Mouse (Mus musculus): ENCODE measurements around the gene Samd10. TPM values are rescaled to one million over a fixed set of nuclear protein-coding genes. Genes with fewer than 3 reads are reported as not detected.

Samd10 gene
- polyA plus RNA-seq, 1 experiment from 2014 or later = 90.1 TPM

DNA sequence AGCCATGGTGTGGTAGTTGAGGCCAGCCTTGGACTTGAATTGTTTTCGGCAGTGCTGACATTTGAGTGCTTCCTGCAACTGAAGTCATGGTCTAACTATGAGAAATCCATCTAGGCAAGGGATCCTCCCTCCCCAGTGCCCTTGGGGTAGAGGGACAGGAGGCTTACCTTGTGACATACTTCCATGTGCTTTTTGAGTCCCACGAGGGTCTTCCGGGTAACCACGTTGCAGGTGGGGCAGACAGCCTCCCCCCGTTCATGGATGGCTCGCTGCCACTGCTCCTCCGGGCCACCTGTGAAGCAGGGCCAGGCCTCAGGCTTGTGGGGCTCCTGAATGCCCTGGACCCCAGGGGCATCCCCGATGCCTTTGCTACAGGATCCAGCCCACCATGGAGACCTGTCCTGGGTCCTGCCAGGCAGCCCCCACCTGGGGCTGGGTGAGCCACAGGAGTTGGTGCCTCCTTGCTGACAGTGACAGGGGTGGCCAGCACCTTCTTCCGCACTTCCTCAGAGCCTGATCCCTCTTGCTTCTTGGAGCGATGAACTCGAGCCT, 10.7 kb downstream of the Samd10 start:
- Histone ChIP-seq H3K4me3 (ENCODE audit: low read depth, low read length) (no peak overlapping the region), H3K27ac (ENCODE audit: low read depth, low read length) (no peak overlapping the region), H3K9me3 (ENCODE audit: control insufficient read depth, low read length) (no peaks in the 10 kb centered on the region), H3K4me1 (ENCODE audit: control insufficient read depth, insufficient read depth, low read length) (peaks cover 12% of the 10 kb centered on the region), H3K4me2 (ENCODE audit: low read depth) (no peak overlapping the region), H3K27me3 (ENCODE audit: control insufficient read depth, insufficient read depth, low read length) (no peaks in the 10 kb centered on the region), H3K9ac (ENCODE audit: low read length) (no peak overlapping the region), H3K36me3 (ENCODE audit: control insufficient read depth, insufficient read depth, low read length) (peaks cover 26% of the 10 kb centered on the region)
- ATAC-seq (ENCODE audit: insufficient read depth, low FRiP score, low TSS enrichment) = no peak
- 89% methylated on average over 11 of the region's 11 CpGs for WGBS
- DNase-seq (ENCODE audit: low spot score) = no peak

DNA sequence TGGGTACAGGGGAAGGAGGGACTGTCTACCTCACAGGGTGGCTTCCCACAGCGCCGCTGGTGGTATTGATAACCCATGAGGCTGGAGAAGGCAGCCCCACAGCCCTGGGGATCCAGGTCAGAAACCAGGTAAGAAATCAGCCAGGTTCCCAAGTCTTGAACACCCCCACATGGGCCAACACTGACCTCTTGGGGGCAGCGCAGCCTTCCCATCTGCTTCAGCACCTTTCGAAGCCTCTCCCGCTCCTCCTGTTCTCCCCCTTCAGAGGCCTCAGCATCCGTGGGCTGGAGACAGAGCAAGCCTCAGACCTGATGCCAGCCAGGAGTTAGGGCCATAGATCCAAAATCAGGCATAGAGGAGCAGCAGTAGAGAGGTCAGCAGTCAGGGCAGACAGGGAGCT, 11.2 kb downstream of the Samd10 start:
- H3K4me1 ChIP-seq (ENCODE audit: control insufficient read depth, insufficient read depth, low read length) = peaks cover 9% of the 10 kb centered on the region; the same call in 1 of the 2 replicates
- ATAC-seq (ENCODE audit: insufficient read depth, low FRiP score, low TSS enrichment) (no peak), DNase-seq (ENCODE audit: low spot score) (no peak)
- no peaks in the 10 kb centered on the region for H3K27me3 ChIP-seq (ENCODE audit: control insufficient read depth, insufficient read depth, low read length)
- H3K27ac ChIP-seq (ENCODE audit: low read depth, low read length) = no peak overlapping the region
- no peak overlapping the region for H3K4me3 ChIP-seq (ENCODE audit: low read depth, low read length)
- H3K4me2 ChIP-seq (ENCODE audit: low read depth) = no peak overlapping the region
- H3K36me3 ChIP-seq (ENCODE audit: control insufficient read depth, insufficient read depth, low read length) = peaks cover 26% of the 10 kb centered on the region
- no peak overlapping the region for H3K9ac ChIP-seq (ENCODE audit: low read length)
- H3K9me3 ChIP-seq (ENCODE audit: control insufficient read depth, low read length) = no peaks in the 10 kb centered on the region
- WGBS = 87% methylated on average over 6 of the region's 6 CpGs

DNA sequence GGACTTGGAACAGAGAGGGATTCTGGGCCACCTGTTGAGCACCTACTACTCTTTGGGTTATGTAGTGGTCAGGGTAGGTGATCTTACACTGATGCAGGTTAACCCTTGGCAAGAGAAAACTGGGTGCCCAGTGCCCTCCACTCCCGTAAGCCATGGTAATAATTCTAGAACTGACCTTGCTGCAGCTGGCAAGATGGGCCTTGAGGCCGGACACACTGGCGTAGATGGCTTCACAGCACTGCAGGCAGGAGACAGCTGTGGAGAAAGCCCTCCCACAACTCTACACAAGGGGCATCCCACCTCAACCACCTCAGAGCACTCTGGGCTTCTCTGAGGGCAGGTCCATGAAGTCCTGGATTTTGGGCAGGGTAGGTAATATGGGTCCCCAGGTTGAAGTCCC, 12.9 kb downstream of the Samd10 start:
- Histone ChIP-seq H3K4me1 (ENCODE audit: control insufficient read depth, insufficient read depth, low read length) (peaks cover 5% of the 10 kb centered on the region; the same call in 1 of the 2 replicates), H3K4me3 (ENCODE audit: low read depth, low read length) (no peak overlapping the region), H3K27ac (ENCODE audit: low read depth, low read length) (no peak overlapping the region), H3K4me2 (ENCODE audit: low read depth) (no peak overlapping the region), H3K27me3 (ENCODE audit: control insufficient read depth, insufficient read depth, low read length) (no peaks in the 10 kb centered on the region), H3K36me3 (ENCODE audit: control insufficient read depth, insufficient read depth, low read length) (peaks cover 26% of the 10 kb centered on the region), H3K9me3 (ENCODE audit: control insufficient read depth, low read length) (no peaks in the 10 kb centered on the region), H3K9ac (ENCODE audit: low read length) (no peak overlapping the region)
- DNase-seq (ENCODE audit: low spot score) (no peak), ATAC-seq (ENCODE audit: insufficient read depth, low FRiP score, low TSS enrichment) (no peak)
- 95% methylated on average over 3 of the region's 3 CpGs for whole genome bisulfite sequencing

DNA sequence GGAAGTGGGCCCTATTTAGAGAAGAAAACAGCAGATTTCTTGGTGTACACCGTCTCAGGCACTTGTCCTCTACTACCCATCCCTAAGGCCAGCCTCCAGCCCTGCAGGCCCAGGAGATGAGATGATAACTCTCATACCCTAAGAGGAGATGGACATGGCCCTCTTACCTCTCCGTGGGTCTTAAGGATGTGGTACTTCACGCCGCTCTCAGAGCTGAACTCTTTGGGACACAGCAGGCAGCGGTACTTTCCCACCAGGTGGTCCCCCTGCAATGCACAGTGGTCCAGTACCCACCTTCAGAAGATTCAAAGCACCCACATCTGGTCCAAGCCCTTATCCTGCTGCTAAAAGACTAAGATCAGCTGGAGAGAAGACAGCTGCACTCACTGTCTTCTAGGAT, 13.5 kb downstream of the Samd10 start:
- 85% methylated on average over 5 of the region's 5 CpGs for WGBS

DNA sequence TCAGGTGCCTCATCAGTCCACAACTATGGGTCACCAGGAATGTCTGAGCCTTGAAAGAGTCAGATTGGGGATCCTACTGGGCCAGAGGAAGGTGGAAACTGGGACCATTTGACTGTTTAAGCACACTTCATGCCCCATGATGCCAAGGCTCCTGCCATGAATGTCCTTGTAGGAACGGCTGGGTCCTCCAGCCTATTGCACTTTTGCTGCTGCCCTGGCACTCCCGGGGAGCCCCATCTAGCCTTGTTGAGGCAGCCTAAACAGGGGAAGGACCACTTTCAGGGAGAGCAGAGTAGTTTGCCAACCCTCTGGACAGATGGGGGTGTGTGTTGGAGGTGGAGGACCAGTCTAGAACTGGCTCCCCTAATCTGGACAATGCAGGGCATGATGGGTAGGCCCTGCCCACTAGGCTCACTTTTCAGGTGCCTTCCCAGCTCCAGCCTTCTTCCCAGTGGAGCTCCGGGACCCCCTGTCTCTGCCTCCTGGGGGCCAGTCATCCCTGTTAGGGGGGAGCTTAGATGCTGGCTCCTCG, 14.5 kb downstream of the Samd10 start, which contains the start of gene Uckl1:
TSS of gene Uckl1 (minus strand) at position 482 of the 532 bp plus-strand sequence.
- H3K27me3 ChIP-seq (ENCODE audit: control insufficient read depth, insufficient read depth, low read length) = no peaks in the 10 kb centered on the region
- DNase-seq (ENCODE audit: low spot score) (no peak), ATAC-seq (ENCODE audit: insufficient read depth, low FRiP score, low TSS enrichment) (no peak)
- H3K4me2 ChIP-seq (ENCODE audit: low read depth) = no peak within 1 kb of the TSS
- WGBS = 95% methylated on average over 4 of the region's 4 CpGs
- H3K4me1 ChIP-seq (ENCODE audit: control insufficient read depth, insufficient read depth, low read length) = 0 out of 2 replicates have a peak, but pooled peaks cover 12% of the 10 kb centered on the region
- no peaks in the 10 kb centered on the region for H3K9me3 ChIP-seq (ENCODE audit: control insufficient read depth, low read length)
- no peak within 1 kb of the TSS for H3K27ac ChIP-seq (ENCODE audit: low read depth, low read length)
- H3K9ac ChIP-seq (ENCODE audit: low read length) = no peak within 1 kb of the TSS
- peaks cover 25% of the 10 kb centered on the region for H3K36me3 ChIP-seq (ENCODE audit: control insufficient read depth, insufficient read depth, low read length)
- H3K4me3 ChIP-seq (ENCODE audit: low read depth, low read length) = no peak within 1 kb of the TSS

More for the DNA sequence above, 13.5 kb downstream of the Samd10 start:
- H3K4me1 ChIP-seq (ENCODE audit: control insufficient read depth, insufficient read depth, low read length) = 0 out of 2 replicates have a peak, but pooled peaks cover 7% of the 10 kb centered on the region
- H3K9me3 ChIP-seq (ENCODE audit: control insufficient read depth, low read length) = no peaks in the 10 kb centered on the region
- H3K4me2 ChIP-seq (ENCODE audit: low read depth) = no peak overlapping the region
- H3K27me3 ChIP-seq (ENCODE audit: control insufficient read depth, insufficient read depth, low read length) = no peaks in the 10 kb centered on the region
- H3K36me3 ChIP-seq (ENCODE audit: control insufficient read depth, insufficient read depth, low read length) = peaks cover 26% of the 10 kb centered on the region
- no peak overlapping the region for H3K27ac ChIP-seq (ENCODE audit: low read depth, low read length)
- DNase-seq (ENCODE audit: low spot score) (no peak), ATAC-seq (ENCODE audit: insufficient read depth, low FRiP score, low TSS enrichment) (no peak)
- H3K4me3 ChIP-seq (ENCODE audit: low read depth, low read length) = no peak overlapping the region
- H3K9ac ChIP-seq (ENCODE audit: low read length) = no peak overlapping the region

DNA sequence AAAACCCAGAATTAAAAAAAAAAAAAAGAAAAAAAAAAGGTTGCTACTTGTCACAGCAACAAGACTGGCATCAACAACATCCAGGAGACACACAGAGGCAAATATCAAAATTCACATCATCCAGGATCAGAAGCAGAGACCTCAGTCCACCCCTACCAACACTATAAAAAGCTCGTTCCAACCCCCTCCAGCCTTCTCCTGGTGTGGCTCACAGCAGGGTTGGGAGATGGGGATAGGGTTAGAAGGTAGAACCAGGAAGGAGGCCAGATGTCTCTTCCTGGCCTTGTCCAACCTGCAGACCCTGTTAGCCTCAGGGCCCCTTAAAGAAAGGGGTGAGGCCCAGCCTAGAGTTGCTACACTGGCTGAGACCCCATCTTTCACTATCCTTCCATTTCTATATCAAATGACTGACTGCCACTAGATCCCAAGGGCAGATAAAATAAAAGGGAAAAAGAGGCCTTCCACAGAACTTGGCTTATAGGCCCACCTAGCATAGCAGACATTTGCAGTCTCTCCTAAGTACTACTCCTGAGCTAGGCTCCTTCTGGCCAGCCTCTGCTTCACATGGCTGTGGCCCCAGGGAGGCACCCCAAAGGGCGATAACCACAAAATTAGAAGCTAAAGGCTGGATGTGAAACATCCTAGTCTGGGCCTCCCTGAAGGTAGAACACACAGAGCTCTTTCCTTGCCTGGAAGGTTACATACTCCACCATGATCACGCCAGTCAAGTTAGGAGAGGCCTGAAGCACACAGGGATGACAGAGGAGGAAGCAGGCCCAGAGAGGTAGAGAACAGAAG, 15.4 kb downstream of the Samd10 start:
- Histone ChIP-seq H3K27ac (ENCODE audit: low read depth, low read length) (no peak overlapping the region), H3K4me2 (ENCODE audit: low read depth) (no peak overlapping the region), H3K36me3 (ENCODE audit: control insufficient read depth, insufficient read depth, low read length) (peaks cover 19% of the 10 kb centered on the region), H3K4me1 (ENCODE audit: control insufficient read depth, insufficient read depth, low read length) (0 out of 2 replicates have a peak, but pooled peaks cover 12% of the 10 kb centered on the region), H3K4me3 (ENCODE audit: low read depth, low read length) (no peak overlapping the region), H3K9ac (ENCODE audit: low read length) (no peak overlapping the region), H3K27me3 (ENCODE audit: control insufficient read depth, insufficient read depth, low read length) (no peaks in the 10 kb centered on the region), H3K9me3 (ENCODE audit: control insufficient read depth, low read length) (no peaks in the 10 kb centered on the region)
- 79% methylated on average over 3 of the region's 3 CpGs for WGBS
- DNase-seq (ENCODE audit: low spot score) (no peak), ATAC-seq (ENCODE audit: insufficient read depth, low FRiP score, low TSS enrichment) (no peak)

DNA sequence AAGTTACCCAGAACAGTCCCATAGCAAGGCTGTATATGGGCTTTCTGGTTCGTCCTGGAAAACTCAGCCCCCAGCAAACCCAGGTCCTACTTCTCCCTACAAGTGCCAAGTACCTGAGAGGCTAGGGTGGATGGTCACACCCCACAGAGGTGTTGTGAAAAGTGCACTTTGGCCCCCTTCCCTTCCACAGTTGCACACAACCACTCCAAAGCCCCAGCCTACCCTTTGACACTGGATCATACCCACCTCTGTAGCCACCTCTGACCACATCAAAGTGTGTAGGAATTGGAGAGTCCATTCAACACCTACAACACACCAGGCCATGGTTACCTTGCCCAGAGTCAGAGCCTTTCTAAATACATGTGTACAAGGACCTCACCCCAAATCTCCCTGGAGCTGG, 16.1 kb downstream of the Samd10 start:
- Histone ChIP-seq H3K27me3 (ENCODE audit: control insufficient read depth, insufficient read depth, low read length) (no peaks in the 10 kb centered on the region), H3K9me3 (ENCODE audit: control insufficient read depth, low read length) (no peaks in the 10 kb centered on the region), H3K36me3 (ENCODE audit: control insufficient read depth, insufficient read depth, low read length) (peaks cover 19% of the 10 kb centered on the region), H3K27ac (ENCODE audit: low read depth, low read length) (no peak overlapping the region), H3K4me2 (ENCODE audit: low read depth) (no peak overlapping the region), H3K9ac (ENCODE audit: low read length) (no peak overlapping the region), H3K4me1 (ENCODE audit: control insufficient read depth, insufficient read depth, low read length) (0 out of 2 replicates have a peak, but pooled peaks cover 12% of the 10 kb centered on the region), H3K4me3 (ENCODE audit: low read depth, low read length) (no peak overlapping the region)
- WGBS = 95% methylated on average over 1 of the region's 1 CpGs
- DNase-seq (ENCODE audit: low spot score) = no peak
- no peak for ATAC-seq (ENCODE audit: insufficient read depth, low FRiP score, low TSS enrichment)

DNA sequence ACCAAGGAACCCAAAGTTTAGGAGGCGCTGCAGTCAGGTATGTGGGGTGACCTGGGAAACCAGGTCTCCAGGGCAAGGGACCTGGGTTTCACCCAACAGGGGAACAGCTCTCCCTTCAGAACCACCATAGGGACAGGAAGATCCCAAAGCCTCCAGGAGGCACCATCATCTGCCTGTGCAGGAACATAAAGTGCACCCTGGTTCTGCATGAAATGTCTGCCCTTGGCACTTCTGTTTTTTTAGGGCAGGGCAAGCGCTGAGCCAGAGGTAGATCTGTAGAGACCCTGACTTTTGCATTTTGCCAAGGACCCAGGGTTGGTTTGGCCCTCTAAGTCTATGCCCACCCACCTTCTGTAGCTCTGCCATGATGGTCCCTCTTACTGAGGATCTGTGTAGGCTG, 16.7 kb downstream of the Samd10 start:
- DNase-seq (ENCODE audit: low spot score) (no peak), ATAC-seq (ENCODE audit: insufficient read depth, low FRiP score, low TSS enrichment) (no peak)
- no peak overlapping the region for H3K9ac ChIP-seq (ENCODE audit: low read length)
- H3K4me1 ChIP-seq (ENCODE audit: control insufficient read depth, insufficient read depth, low read length) = 0 out of 2 replicates have a peak, but pooled peaks cover 12% of the 10 kb centered on the region
- H3K4me3 ChIP-seq (ENCODE audit: low read depth, low read length) = no peak overlapping the region
- peak overlapping the region; percentile 97; the same call in 1 of the 2 replicates for H3K4me2 ChIP-seq (ENCODE audit: low read depth)
- no peak overlapping the region for H3K27ac ChIP-seq (ENCODE audit: low read depth, low read length)
- no peaks in the 10 kb centered on the region for H3K9me3 ChIP-seq (ENCODE audit: control insufficient read depth, low read length)
- H3K36me3 ChIP-seq (ENCODE audit: control insufficient read depth, insufficient read depth, low read length) = peaks cover 17% of the 10 kb centered on the region
- 83% methylated on average over 2 of the region's 2 CpGs for WGBS
- H3K27me3 ChIP-seq (ENCODE audit: control insufficient read depth, insufficient read depth, low read length) = no peaks in the 10 kb centered on the region
